Mouse (Mus musculus) cerebral cortex, adult 2 months (tissue): Measurements from ENCODE around the gene Dcx.

Experiments
- WGBS: fragments of 180-500 bp; shearing (Covaris S2); methylation state at CpG from one replicate; pipeline ENCODE4 v1.1.7; 2018; 5-methylcytosine and 5-hydroxymethylcytosine counted together

The Dcx gene

DNA sequence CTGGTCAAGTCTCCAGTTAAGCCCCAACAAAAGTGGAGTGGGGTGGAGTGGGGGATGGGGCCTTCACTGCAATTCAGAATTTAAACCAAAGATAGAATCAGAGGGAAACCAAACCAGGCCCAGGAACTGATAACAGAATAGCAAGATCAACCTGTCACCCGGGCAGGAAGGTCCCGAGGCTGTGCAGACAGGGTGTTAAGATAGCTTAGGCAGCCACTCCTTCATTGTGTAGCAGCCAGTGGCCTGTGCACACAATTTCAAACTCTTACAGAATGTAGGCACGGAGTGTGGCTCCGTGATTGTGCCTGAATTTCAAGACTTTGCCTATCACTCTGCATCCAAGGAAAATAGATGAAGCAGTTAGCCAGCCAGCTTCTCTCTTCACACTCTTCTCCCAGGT lies 106.6 kb downstream of the Dcx start:
- WGBS = 80% methylated on average over 4 of the region's 4 CpGs

DNA sequence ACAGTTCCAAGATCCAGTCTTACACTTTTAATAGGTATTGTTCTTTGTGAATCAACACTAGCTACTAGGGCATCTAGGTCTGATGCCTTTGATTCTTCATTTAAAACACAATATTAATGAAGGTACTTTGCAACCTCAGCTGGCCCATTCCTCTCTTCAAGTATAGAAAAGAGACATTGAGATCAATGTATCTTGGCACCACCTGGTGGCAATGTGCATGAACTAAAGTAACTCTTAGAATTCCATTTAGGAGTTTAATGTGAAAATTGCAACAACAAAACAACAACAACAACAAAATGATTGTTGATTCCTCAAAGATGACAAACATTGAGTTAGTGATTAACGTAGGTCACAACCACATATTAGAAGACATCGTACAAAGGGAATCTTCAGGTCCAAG lies 114.2 kb downstream of the Dcx start:
- 90% methylated on average over 2 of the region's 2 CpGs for WGBS

DNA sequence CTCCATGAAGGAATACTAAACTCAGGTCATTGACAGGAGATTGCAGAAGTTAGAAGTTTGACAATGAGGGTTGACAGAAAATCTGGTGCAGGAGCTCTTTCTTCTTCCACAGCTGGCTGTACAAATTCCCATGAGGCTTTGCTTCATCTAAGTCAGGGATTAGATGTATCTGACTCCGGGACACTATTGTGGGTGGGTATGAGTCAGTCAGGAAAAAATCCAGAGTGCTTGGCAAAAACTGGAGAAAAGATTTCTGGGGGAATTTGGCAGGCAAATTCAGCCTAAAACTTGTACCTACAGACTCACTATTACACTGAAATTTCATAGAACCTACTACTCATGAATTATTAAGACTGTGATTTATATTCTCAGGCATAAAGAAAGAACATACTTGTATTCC lies 117.2 kb downstream of the Dcx start:
- 36% methylated on average over 1 of the region's 1 CpGs for WGBS
